Mouse (Mus musculus): Measurements from ENCODE around the gene Glmp.
"Not testable (repeated sequence)": the region's sequence is repeated elsewhere in the genome, so short reads cannot be mapped to it uniquely, and the experiment has no call there.

Glmp gene

DNA sequence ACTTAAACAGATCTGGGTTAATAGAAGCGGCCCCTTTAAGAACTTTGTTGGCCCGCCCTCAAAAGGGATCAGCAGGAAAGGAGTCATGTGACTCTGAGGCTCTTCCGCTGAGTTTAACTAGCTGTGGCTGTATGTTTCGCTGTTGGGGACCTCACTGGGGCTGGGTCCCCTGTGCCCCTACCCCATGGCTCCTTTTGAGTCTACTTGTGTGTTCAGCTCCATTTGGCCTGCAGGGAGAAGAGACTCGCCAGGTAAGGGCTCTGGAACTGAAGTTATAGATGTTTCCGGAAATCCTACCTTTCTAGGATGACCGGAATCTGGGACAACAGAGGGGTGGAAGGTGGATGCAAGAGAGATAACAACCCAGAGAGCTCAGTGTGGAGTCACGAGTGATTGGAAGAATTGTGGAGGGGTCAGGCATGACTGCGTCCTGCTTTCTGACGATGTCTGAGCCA is at the start of gene Glmp:
TSS of gene Glmp (plus strand) at position 73 of the 455 bp plus-strand sequence.
- POLR2A ChIA-PET = interaction anchor here (0.6 to 19.7 kb wide), 45 partner anchors 9 to 1099 kb away, joined by 3 to 804 read pairs (median 4); partner anchors contain the start of genes Cct3 (in 4 of the 4), Smg5 (in 4 of the 4), Tmem79 (in 4 of the 4) and Tsacc (in 4 of the 4)

DNA sequence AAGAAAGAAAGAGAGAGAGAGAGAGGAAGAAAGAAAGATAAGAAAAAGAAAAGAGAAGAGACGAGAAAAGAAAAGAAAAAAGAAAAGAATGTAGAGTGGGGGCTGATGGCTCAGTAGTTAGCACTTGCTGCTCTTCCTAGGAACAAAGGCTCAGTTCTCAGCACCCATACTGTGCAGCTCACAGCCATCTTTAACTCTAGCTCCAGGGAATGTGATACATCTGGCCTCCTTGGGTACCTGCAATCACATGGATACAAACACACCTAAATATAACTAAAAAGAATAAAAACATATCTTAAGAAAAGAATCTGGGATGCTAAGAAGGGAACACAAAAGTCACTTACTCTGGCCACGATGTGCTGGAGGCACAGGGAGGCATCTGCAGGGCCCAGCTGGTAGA is 48.7 kb upstream of the Glmp start:
- ChIA-PET CTCF (interaction anchor here (0.7 to 1.8 kb wide), 17 partner anchors 9 to 265 kb away, joined by 3 to 14 read pairs (median 4); partner anchors contain the start of genes Cct3 (in 2 of the 4), Tsacc (in 2 of the 4) and Gm38392 (in 1 of the 4)), POLR2A (interaction anchor here in 3 of 4 experiments (0.6 to 13.2 kb wide), 37 partner anchors 9 to 1804 kb away, joined by 3 to 237 read pairs (median 4); partner anchors contain the start of genes Cct3 (in 3 of the 3), Tsacc (in 3 of the 3), Gm38392 (in 2 of the 3) and Smg5 (in 2 of the 3))

More for the DNA sequence above, at the start of gene Glmp:
- CTCF ChIA-PET = interaction anchor here in 1 of 4 experiments (0.6 kb wide), 1 partner anchor 175 kb away, joined by 4 read pairs; no protein-coding TSS in a partner anchor

DNA sequence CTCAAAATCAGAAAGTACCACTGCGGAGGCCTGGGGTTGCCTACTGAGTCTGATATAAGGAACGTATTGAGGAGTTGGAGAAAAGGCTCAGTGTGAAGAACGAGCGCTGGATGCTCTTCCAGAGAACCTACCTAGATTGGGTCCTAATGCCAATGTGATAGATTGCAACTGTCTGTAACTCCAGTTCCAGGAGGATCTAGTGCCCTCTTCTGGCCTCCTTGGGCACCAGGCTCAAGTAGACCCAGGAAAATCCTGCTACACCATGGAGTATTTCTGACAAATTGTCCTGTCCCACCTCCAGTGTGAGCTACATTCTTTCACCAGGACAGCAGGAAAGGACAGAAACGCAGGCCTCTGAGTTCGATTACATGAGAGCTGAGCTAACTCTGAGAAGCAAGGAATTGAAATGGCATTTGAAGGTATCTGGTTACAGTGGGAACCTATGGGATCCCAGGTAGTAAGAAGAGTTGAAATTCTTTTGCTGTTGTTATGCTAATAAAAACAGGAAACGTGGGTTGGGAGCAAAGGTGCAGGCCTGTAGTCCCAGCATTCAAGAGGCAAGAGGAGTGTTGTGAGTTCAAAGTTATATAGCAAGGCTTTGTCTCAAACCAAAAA is 48.2 kb upstream of the Glmp start:
- ChIA-PET POLR2A (interaction anchor here in 3 of 4 experiments (0.6 to 13.2 kb wide), 39 partner anchors 9 to 342 kb away, joined by 3 to 237 read pairs (median 4); partner anchors contain the start of genes Cct3 (in 3 of the 3), Tsacc (in 3 of the 3), Gm38392 (in 2 of the 3) and Smg5 (in 2 of the 3)), CTCF (interaction anchor here (0.6 to 1.8 kb wide), 20 partner anchors 8 to 1907 kb away, joined by 3 to 14 read pairs (median 4); partner anchors contain the start of genes Cct3 (in 2 of the 4), Tsacc (in 2 of the 4) and Gm38392 (in 1 of the 4))

DNA sequence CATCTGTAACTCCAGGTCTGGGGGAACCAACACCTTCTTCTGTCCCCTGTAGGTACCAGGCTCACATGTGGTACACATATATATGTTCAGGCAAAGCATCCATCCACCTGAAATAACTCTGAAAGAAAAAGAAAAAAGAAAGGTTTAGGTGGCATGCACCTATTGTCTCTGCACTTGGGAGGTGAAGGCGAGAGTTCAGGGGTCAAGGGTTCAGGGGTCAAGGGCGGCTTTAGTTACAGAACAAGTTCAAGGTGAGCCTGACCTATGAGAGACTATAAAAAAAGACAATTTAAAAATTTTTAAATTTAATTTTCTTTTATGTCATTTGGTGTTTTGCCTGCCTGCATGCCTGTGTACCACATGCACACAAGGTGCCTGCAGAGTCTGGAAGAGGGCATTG is 44.8 kb upstream of the Glmp start:
- POLR2A ChIA-PET = interaction anchor here in 2 of 4 experiments (0.6 to 13.2 kb wide), 6 partner anchors 7 to 292 kb away, joined by 3 to 237 read pairs (median 4); partner anchors contain the start of genes Cct3 (in 1 of the 2), Gm38392 (in 1 of the 2), Smg5 (in 1 of the 2) and Tmem79 (in 1 of the 2)
- CTCF ChIA-PET = interaction anchor here in 1 of 4 experiments (0.8 kb wide), 1 partner anchor 11 kb away, joined by 3 read pairs; no protein-coding TSS in a partner anchor

DNA sequence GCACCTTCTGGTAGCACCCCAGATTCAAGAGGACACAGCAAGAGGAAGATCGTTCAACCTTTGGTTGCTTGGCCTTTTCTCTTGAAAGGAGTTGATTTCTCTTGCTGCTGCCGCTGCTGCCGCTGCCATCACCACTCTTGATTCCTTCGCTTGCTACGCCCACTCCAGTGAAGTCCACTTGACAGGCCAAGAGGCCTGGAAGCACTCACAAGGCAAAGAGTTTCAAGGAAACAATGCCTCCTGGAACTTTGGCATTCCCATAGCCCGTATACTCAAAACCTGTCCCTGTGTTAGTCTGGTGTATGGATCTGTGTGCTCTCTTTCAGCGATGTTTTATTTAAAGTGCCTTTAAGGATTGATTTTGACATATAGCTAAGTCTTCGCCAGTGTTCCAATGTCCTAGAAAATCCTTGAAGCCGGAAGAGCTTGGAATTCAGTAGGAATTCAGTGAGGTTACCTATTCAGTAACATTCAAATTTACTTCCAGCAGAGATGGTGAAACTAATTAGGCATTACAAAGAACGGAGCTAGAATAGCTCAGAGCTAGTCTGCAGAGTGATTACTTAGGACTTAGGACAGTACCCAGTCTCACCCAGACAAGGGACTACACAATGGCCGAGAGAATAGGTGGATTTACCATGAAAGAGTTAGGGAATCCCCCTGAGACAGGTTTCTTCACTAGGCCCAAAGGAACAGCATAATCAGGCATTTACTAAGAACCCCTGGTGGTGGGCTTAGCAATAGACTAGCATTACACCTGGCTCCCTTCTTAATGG is 43.5 kb upstream of the Glmp start:
- ChIA-PET POLR2A (interaction anchor here in 3 of 4 experiments (0.6 to 13.2 kb wide), 40 partner anchors 4 to 883 kb away, joined by 3 to 237 read pairs (median 4); partner anchors contain the start of genes Cct3 (in 3 of the 3), Smg5 (in 3 of the 3), Tmem79 (in 3 of the 3) and Tsacc (in 3 of the 3)), CTCF (interaction anchor here in 2 of 4 experiments (0.5 to 2.2 kb wide), 4 partner anchors 9 to 733 kb away, joined by 3 to 6 read pairs (median 3); no protein-coding TSS in a partner anchor)

DNA sequence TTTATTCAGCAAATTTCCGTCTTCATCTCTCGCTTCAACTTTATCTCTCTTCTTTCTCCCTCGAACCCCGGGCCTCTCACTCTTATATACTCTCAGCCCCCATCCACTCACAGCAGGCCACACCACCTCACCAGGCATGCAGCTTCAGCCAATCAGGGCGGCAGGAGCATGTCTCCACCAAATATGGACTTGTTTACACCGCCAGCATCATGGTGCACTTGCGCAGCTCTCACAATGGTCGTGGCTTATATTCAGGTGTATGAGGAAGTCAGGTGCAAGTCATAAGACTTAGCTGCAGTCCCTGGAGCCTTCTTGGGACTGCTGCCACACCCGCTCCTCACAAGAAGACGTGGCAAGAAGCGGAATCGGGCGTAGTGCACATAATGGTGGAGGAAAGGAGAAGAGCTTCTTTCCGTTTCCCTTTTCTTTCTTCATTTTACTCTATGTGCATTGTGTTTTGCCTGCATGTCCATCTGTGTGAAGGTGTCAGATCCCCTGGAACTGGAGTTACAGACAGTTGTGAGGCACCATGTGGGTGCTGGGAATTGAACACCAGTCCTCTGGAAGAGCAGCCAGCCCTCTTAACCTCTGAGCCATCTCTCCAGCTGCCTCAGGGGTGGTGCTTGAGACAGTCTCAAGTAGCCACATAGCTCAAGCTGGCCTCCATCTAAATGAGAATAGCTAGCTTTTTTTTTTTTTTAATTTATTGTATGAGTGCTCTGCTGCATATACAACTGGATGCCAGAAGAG is 39.8 kb upstream of the Glmp start:
- ChIA-PET CTCF (interaction anchor here (0.5 to 1.3 kb wide), 10 partner anchors 8 to 1132 kb away, joined by 3 to 8 read pairs (median 4); partner anchors contain the start of genes Cct3 (in 2 of the 4) and Tsacc (in 2 of the 4)), POLR2A (interaction anchor here (0.5 to 12.8 kb wide), 47 partner anchors 8 to 352 kb away, joined by 3 to 237 read pairs (median 4); partner anchors contain the start of genes Cct3 (in 3 of the 4), Smg5 (in 3 of the 4), Tmem79 (in 3 of the 4) and Tsacc (in 3 of the 4))

DNA sequence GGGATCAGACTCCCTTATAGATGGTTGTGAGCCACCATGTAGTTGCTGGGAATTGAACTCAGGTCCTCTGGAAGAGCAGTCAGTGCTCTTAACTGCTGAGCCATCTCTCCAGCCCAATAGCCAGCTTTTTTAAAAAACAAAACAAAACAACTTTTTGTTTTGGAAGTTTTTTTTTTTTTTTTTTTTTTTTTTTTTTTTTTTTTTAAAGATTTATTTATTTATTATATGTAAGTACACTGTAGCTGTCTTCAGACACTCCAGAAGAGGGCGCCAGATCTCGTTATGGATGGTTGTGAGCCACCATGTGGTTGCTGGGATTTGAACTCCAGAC is 39.3 kb upstream of the Glmp start:
- POLR2A ChIA-PET = interaction anchor here (0.6 to 12.8 kb wide), 42 partner anchors 8 to 351 kb away, joined by 3 to 237 read pairs (median 5); partner anchors contain the start of genes Cct3 (in 3 of the 4), Smg5 (in 3 of the 4), Tmem79 (in 3 of the 4) and Tsacc (in 3 of the 4)
- CTCF ChIA-PET = interaction anchor here (0.6 to 1.3 kb wide), 9 partner anchors 9 to 1097 kb away, joined by 3 to 8 read pairs (median 3); partner anchors contain the start of genes Cct3 (in 2 of the 4) and Tsacc (in 2 of the 4)

DNA sequence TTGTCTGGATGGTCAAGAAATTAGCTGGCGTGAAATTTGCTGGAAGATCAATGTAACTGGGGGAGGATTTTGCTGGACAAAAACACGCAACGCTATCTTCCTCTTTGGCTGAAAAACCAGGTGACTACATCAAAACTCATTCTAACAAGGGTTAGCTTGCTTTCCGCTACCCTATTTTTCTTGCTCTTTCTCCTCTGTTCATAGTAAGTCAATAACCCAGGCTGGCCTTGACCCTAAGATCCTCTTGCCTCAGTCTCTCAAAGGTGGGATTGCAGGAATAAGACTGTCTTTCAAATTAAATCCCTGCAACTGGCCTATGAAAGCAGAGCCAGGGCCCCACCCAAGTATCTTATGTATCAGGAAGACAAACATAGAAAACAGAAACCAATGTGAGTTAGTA is 37.7 kb upstream of the Glmp start, which contains the start of gene Gm38392:
TSS of gene Gm38392 (minus strand) at position 101 of the 400 bp plus-strand sequence.
- ChIA-PET CTCF (interaction anchor here in 3 of 4 experiments (1.4 to 2.0 kb wide), 5 partner anchors 10 to 45 kb away, joined by 3 to 6 read pairs (median 5); partner anchors contain the start of genes Cct3 (in 1 of the 3) and Tsacc (in 1 of the 3)), POLR2A (interaction anchor here in 3 of 4 experiments (1.1 to 12.8 kb wide), 13 partner anchors 10 to 284 kb away, joined by 3 to 237 read pairs (median 6); partner anchors contain the start of genes Cct3 (in 3 of the 3), Tsacc (in 3 of the 3), Glmp (in 1 of the 3) and Lmna (in 1 of the 3))

DNA sequence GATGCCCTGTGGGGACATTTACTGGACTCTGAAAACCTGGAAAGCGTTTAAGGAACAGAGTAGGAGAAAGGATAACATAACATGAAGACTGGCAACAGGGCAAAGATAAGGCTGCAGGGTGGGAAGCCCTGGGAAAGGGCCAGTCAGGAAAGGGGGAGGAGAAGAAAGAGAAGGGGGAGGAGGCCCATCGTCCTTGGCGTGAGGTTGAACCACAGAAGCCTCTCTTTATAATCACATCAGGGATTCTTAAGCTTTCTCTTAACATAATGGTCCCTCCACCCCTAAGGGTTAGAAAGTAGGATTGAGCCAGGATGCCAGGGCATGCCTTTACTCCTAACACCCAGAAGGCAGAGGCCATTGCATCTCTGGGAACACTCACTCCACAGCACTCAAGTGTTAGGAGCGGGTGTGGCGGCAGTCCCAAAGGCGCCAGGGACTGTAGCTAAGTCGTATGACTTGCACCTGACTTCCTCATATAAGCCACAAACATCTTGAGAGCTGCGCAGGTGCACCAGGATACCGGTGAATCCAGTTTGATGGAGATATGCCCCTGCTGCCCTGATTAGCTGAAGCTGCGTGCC is 36.6 kb upstream of the Glmp start:
- POLR2A ChIA-PET = interaction anchor here (0.5 to 12.8 kb wide), 32 partner anchors 9 to 915 kb away, joined by 3 to 237 read pairs (median 4); partner anchors contain the start of genes Cct3 (in 4 of the 4), Tsacc (in 4 of the 4), Glmp (in 2 of the 4) and Smg5 (in 2 of the 4)
- CTCF ChIA-PET = interaction anchor here (0.5 to 2.0 kb wide), 8 partner anchors 8 to 46 kb away, joined by 3 to 6 read pairs (median 4); partner anchors contain the start of genes Cct3 (in 1 of the 4) and Tsacc (in 1 of the 4)

DNA sequence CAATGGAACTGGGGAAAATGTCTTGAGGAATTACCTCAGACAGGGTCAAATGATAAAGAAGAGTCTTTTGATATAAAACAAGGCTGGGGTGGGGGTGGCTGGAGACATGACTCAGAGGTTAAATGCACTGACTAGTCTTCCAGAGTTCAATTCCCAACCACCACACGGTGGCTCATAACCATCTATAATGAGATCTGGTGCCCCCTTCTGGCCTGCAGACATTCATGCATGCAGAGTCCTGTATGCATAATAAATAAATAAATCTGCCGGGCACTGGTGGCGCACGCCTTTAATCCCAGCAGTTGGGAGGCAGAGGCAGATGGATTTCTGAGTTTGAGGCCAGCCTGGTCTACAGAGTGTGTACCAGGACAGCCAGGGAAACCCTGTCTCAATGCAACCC is 32.9 kb upstream of the Glmp start:
- ChIA-PET CTCF (interaction anchor here in 1 of 4 experiments (1.2 kb wide), 1 partner anchor 46 kb away, joined by 5 read pairs; no protein-coding TSS in a partner anchor), POLR2A (interaction anchor here in 2 of 4 experiments (0.6 to 12.8 kb wide), 6 partner anchors 14 to 147 kb away, joined by 3 to 237 read pairs (median 6); partner anchors contain the start of genes Smg5 (in 1 of the 2) and Tmem79 (in 1 of the 2))

DNA sequence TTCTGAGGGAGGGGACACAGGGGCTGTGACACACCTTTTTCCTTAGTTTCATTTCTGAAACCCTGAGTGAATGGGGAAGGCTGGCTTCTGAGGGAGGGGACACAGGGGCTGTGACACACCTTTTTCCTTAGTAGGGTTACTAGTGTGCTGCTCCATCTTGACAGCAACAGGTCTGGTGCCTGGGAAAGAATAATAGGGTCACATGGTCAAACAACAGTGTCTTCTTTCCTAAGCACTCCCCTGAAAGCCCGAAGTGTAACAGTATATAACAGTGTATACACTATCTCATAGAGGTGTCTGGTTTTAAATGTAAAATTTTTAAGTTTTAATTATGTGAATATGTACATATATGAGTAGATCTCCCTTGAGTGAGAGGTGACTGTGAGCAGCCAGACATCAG is 29.6 kb upstream of the Glmp start:
- POLR2A ChIA-PET = not testable (repeated sequence)
- CTCF ChIA-PET = interaction anchor here in 1 of 4 experiments (1.0 kb wide), 1 partner anchor 23 kb away, joined by 3 read pairs; no protein-coding TSS in a partner anchor

DNA sequence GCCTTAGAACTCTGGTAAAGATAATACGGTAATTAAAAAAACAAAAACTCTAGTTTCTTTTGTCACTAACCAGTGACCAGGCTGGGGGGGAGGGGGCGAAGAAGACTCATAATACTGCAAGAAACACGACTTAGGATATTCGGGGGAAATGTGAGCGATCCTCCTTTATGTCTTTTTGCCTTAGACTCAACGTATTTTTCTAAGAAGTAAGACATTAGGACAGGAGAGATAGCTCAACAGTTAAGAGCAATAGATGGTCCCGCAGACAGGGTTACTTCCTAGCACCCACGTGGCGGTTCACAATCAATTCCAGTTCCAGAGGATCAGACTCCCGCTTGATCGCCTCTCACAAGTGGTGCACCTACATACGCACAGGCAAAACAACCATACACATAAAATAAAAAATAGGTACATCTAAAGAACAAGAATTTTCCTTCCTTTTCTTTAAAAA is 28.7 kb upstream of the Glmp start:
- POLR2A ChIA-PET = interaction anchor here (0.7 to 7.1 kb wide), 82 partner anchors 9 to 411 kb away, joined by 3 to 172 read pairs (median 5); partner anchors contain the start of genes Smg5 (in 4 of the 4), Tmem79 (in 4 of the 4), Glmp (in 3 of the 4) and Gm38392 (in 3 of the 4)
- CTCF ChIA-PET = interaction anchor here (0.6 to 1.3 kb wide), 10 partner anchors 9 to 259 kb away, joined by 3 to 5 read pairs (median 3); partner anchors contain the start of gene Gm38392 (in 1 of the 4)

DNA sequence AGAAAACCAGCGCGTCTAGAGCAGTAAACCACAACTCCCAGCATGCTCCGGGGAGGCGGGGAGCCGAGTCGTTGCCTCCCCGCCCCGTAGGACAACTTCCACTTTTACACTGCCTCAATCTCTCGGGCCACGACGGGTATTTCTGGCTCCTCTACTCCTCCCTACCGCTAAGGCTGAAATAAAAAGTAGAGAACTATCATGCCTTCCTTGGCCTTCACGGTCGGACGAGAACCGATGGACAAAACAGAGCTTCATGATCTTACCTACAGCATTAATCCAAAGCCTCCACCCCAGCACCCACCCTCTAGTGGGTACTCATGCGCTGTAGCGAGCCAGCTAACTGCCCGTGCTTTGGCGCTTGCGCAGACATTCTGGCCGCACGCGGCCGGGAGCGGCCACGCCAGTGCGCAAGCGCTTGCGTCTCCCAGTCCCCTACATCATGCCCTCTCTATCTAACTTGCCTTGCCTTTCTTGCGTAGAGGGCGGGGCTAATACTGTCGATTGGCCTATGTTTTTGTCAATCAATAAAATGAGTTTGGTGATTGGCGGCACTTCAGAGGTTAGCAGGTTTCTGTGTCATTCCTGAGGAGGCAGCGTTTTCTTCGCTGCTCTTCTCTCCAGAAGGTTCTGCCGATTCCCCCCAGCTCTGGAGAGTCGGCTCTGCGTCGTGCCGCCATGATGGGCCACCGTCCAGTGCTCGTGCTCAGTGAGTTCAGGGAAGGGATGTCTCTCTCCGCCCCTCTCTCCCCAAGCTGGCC is 28.1 kb upstream of the Glmp start, which contains the start of the genes Tsacc and Cct3:
TSS of gene Tsacc (minus strand) at position 439 of the 758 bp plus-strand sequence.
TSS of gene Cct3 (plus strand) at position 556 of the 758 bp plus-strand sequence.
- POLR2A ChIA-PET = interaction anchor here (0.6 to 7.1 kb wide), 95 partner anchors 8 to 411 kb away, joined by 3 to 172 read pairs (median 5); partner anchors contain the start of genes Smg5 (in 4 of the 4), Tmem79 (in 4 of the 4), Glmp (in 3 of the 4) and Gm38392 (in 3 of the 4)
- CTCF ChIA-PET = interaction anchor here (0.6 to 1.6 kb wide), 15 partner anchors 9 to 258 kb away, joined by 3 to 5 read pairs (median 3); partner anchors contain the start of gene Gm38392 (in 1 of the 4)

DNA sequence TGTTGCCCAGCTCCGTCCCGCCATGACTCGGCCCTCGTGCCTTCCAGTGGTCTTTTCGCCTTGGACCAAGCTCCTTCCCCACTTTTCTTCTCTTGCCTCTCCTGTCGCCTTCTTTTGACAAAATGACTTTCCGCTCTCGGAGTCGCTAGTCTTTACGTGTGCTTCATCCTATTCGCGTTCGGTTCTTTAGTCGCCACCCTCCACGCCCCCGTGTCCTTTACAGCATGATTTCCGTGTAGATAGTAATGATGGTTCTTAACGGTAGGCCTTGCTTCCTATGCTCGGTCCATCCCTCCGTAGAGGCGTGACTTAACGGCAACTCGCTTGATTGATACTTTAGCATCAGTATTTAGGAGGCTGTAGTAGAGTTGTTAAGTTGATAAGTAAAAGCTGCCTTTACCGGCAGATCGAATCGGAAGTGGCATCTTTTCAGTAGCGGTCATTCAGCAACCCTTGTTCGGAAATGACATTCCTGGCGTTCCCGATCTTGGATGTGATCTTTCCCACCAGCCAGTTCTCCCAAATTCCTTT is 27.4 kb upstream of the Glmp start:
- CTCF ChIA-PET = interaction anchor here in 3 of 4 experiments (0.6 to 1.6 kb wide), 10 partner anchors 11 to 258 kb away, joined by 3 to 5 read pairs (median 3); no protein-coding TSS in a partner anchor
- POLR2A ChIA-PET = interaction anchor here (0.6 to 7.1 kb wide), 78 partner anchors 9 to 412 kb away, joined by 3 to 172 read pairs (median 6); partner anchors contain the start of genes Smg5 (in 4 of the 4), Tmem79 (in 4 of the 4), Glmp (in 3 of the 4) and Gm38392 (in 3 of the 4)
